Mouse (Mus musculus): Measurements from ENCODE around the gene Oscp1. TPM values are rescaled to one million over a fixed set of nuclear protein-coding genes. Genes with fewer than 3 reads are reported as not detected.
"Not testable (repeated sequence)": the region's sequence is repeated elsewhere in the genome, so short reads cannot be mapped to it uniquely, and the experiment has no call there.

Gene Oscp1
- total RNA-seq, 4 experiments from 2014 or later, result 7.5 to 20.9 (median 14.9) TPM

GRCm38 (mm10) chr4:126083021-126083420 is 24.7 kb downstream of the Oscp1 start:
- DNase-seq, result no peak

- DNase-seq, result no peak
These were observed 26.0 kb downstream of the Oscp1 start for GRCm38 (mm10) chr4:126084382-126084781.

- peak; percentile 70 for DNase-seq
These were observed 27.7 kb downstream of the Oscp1 start for GRCm38 (mm10) chr4:126085996-126086576.

- no peak for DNase-seq
These were observed 31.9 kb downstream of the Oscp1 start for GRCm38 (mm10) chr4:126090101-126090847.

GRCm38 (mm10) chr4:126090848-126091124 is 32.4 kb downstream of the Oscp1 start:
- no peak for DNase-seq

- no peak for DNase-seq
These were observed 33.5 kb downstream of the Oscp1 start for GRCm38 (mm10) chr4:126091873-126092272.

- not testable (repeated sequence) for DNase-seq
These were observed 37.5 kb downstream of the Oscp1 start for GRCm38 (mm10) chr4:126095622-126096430.

- peak; percentile 96 for DNase-seq
These were observed 38.2 kb downstream of the Oscp1 start, which contains the start of gene Lsm10 for GRCm38 (mm10) chr4:126096464-126097111. Lsm10 (plus strand) TSS chr4:126096623.

GRCm38 (mm10) chr4:126097711-126098253 is 39.4 kb downstream of the Oscp1 start:
- DNase-seq, result no peak

GRCm38 (mm10) chr4:126099365-126099764 is 41.0 kb downstream of the Oscp1 start:
- DNase-seq, result no peak

GRCm38 (mm10) chr4:126100764-126101163 is 42.4 kb downstream of the Oscp1 start:
- no peak for DNase-seq

GRCm38 (mm10) chr4:126102061-126102841 is 43.9 kb downstream of the Oscp1 start:
- DNase-seq, result no peak

- peak; percentile 95 for DNase-seq
These were observed 44.8 kb downstream of the Oscp1 start for GRCm38 (mm10) chr4:126103057-126103581.

- peak; percentile 95 for DNase-seq
These were observed 45.3 kb downstream of the Oscp1 start, which contains the start of gene Stk40 for GRCm38 (mm10) chr4:126103590-126104068. Stk40 (plus strand) TSS chr4:126103957.

GRCm38 (mm10) chr4:126104261-126105075 is 46.1 kb downstream of the Oscp1 start:
- DNase-seq, result peak; percentile 50

- DNase-seq, result no peak
These were observed 46.9 kb downstream of the Oscp1 start for GRCm38 (mm10) chr4:126105131-126105783.

GRCm38 (mm10) chr4:126108061-126108740 is 49.8 kb downstream of the Oscp1 start:
- DNase-seq, result no peak

- peak; percentile 58 for DNase-seq
These were observed 51.4 kb downstream of the Oscp1 start for GRCm38 (mm10) chr4:126109613-126110373.

Measured in adrenal gland, adult 8-10 months (tissue).